Mouse (Mus musculus): ENCODE results near the gene Rpl27a.

- TF ChIP-seq CTCF (conservative IDR thresholded peaks at IDR 0.05; ENCODE audit: low read length): no peak
- TF ChIP-seq POU5F1 (IDR thresholded peaks at IDR 0.05; ENCODE audit: borderline replicate concordance, low read length): no peak
- no peak for TF ChIP-seq NANOG (IDR thresholded peaks at IDR 0.05; ENCODE audit: borderline replicate concordance, low read length)
These were observed 40.6 kb downstream of the Rpl27a start for GRCm38 (mm10) chr7:109559536-109559935.
